Mouse (Mus musculus) intestine, embryonic 15.5 days (tissue): ENCODE measurements at regions not wholly inside any gene's neighbourhood (a gene's known extent, or its start where the extent isn't known, plus 50 kb on each side); places are given as distances from the start of the nearest gene placed in this dataset.

Experiments
- ATAC-seq: fragments of 200-750 bp; cut with Nextera tagmentation; 2 replicates; pipeline ENCODE4 v1.8.0; 2017; ENCODE audit warnings: moderate TSS enrichment, moderate library complexity
- H3K27ac ChIP-seq: fragments of 300-500 bp; sonication (generic); 2 replicates; pipeline ENCODE4 v1.5.1; 2015; ENCODE audit warnings: mild to moderate bottlenecking, inconsistent platforms
- H3K27me3 ChIP-seq: fragments of 300-500 bp; sonication (generic); replicated peaks from 2 replicates; pipeline ENCODE4 v1.6.1; 2015; ENCODE audit warnings: inconsistent platforms
- H3K36me3 ChIP-seq: fragments of 300-500 bp; sonication (generic); 2 replicates; pipeline ENCODE4 v1.6.1; 2015; ENCODE audit warnings: inconsistent platforms
- H3K4me1 ChIP-seq: fragments of 300-500 bp; sonication (generic); replicated peaks from 2 replicates; pipeline ENCODE4 v1.6.1; 2015; ENCODE audit warnings: inconsistent platforms
- H3K4me2 ChIP-seq: fragments of 300-500 bp; sonication (generic); replicated peaks from 2 replicates; pipeline ENCODE4 v1.6.1; 2015; ENCODE audit warnings: mild to moderate bottlenecking, inconsistent platforms
- H3K4me3 ChIP-seq: fragments of 300-500 bp; sonication (generic); replicated peaks from 2 replicates; pipeline ENCODE4 v1.5.1; 2015; ENCODE audit warnings: inconsistent platforms
- H3K9ac ChIP-seq: fragments of 300-500 bp; sonication (generic); 2 replicates; pipeline ENCODE4 v1.6.1; 2015; ENCODE audit warnings: inconsistent platforms
- H3K9me3 ChIP-seq: fragments of 300-500 bp; sonication (generic); 2 replicates; pipeline ENCODE4 v1.6.1; 2016; ENCODE audit warnings: inconsistent platforms
- WGBS: fragments of 180-500 bp; shearing (Covaris S2); methylation state at CpG from one replicate; pipeline ENCODE4 v1.1.7; 2015; 5-methylcytosine and 5-hydroxymethylcytosine counted together

DNA sequence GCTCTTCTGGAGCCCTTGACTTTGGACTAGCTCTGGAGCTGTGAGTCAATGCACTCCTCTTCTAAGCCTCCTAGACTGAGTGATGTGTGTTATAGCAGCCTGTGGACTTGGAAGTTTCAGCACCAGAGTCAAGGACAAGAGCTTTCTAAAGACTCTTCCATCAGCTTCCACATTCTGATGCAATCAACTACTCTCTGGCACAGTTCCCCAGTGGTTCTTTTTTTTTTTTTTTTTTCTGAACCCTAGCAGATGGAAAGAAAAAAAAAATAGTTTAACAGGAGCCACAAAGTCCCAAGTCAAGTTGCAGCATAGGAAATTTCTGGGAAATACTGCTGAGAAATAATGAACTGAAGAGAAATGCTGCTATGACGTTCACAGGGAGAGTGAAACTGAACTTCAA, 324.4 kb upstream of the Tle4 start:
- Histone ChIP-seq H3K36me3 (no peaks in the 10 kb centered on the region), H3K4me1 (no peaks in the 10 kb centered on the region), H3K27me3 (no peaks in the 10 kb centered on the region), H3K9ac (no peak overlapping the region), H3K9me3 (no peaks in the 10 kb centered on the region), H3K4me2 (no peak overlapping the region), H3K27ac (no peak overlapping the region), H3K4me3 (no peak overlapping the region)
- WGBS: 72% methylated on average over 1 of the region's 1 CpGs
- ATAC-seq: no peak

DNA sequence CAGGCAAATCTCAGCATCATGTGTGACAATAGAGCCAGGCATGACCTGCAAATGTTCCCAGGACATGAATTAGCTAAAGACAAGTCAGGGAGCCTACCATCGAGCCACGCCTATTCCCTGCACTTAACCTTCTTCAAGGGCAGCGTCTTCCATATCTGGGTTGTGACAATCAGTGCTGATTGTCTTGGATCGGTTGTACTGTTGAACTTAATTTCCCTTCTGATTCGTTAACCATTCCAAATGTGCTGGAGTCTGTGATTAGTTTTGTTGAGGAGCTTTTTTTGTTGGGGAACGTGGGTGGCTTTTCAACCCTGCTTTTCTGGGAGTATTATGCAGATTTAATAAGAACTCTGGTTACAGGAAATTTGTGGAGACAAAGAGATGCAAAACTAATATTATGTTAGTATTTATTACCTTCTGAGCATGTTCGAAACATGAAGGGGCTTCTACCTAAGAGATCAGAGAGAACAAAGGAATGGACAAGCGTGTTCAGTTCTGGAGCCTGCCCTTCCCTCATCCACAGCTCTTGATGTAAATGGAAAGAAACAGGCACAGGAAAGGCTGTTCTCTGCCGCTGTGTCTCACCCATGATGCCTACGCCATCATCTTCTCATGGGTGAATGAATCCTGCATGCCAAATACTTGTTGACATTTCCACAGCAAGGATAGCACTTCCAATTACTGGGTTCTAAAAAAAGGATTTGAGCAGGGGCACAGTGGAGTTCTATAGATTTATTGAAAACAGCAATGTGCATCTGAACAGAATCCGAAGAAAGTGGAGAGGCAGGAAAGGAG, 313.4 kb upstream of the Tle4 start:
- WGBS: 89% methylated on average over 11 of the region's 11 CpGs
- Histone ChIP-seq H3K4me3 (no peak overlapping the region), H3K9me3 (no peaks in the 10 kb centered on the region), H3K4me1 (no peaks in the 10 kb centered on the region), H3K36me3 (no peaks in the 10 kb centered on the region), H3K27ac (no peak overlapping the region), H3K4me2 (no peak overlapping the region), H3K9ac (no peak overlapping the region), H3K27me3 (no peaks in the 10 kb centered on the region)
- no peak for ATAC-seq

DNA sequence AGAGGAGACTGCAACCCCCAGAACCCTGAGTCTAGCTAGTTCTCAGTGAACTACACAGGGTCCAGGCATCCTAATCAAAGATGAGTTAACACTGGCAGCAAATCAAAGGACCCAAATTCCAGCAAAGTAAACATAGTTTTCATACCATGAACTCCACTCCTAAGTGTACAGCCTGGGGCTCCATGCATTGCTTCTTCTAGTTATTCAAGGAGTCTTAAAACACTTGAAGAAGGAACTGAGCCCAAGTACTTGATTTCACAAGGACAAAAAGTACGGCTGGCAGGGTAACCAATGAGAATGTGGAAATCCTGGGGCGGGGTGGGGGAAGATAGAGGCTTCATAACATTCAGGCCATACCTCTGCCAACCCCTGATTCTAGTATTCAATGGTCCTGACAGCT, 297.0 kb upstream of the Tle4 start:
- 81% methylated on average over 2 of the region's 2 CpGs for WGBS

DNA sequence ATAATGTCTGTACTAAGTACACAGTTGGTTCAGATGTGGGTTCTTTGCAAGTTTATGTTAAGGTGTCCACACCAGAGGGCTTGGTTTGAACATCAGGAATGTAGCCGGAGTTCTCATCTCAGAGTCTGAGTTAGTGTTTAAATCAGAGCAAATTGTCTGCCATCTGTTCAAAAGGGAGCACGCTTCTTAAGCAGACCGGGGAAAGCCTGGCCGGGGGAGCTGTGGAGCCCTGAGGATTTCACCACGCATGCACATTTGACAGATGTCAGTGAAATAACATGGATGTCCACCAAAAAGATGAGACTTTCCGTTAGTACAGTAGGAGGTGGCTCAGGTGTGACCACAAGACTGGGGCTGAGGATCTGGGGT, 294.5 kb upstream of the Tle4 start:
- Histone ChIP-seq H3K27me3 (peaks cover 3% of the 10 kb centered on the region; the same call in 1 of the 2 replicates), H3K27ac (no peak overlapping the region), H3K36me3 (no peaks in the 10 kb centered on the region), H3K4me3 (no peak overlapping the region), H3K4me2 (no peak overlapping the region), H3K9ac (no peak overlapping the region), H3K9me3 (no peaks in the 10 kb centered on the region), H3K4me1 (peaks cover 9% of the 10 kb centered on the region)
- 65% methylated on average over 6 of the region's 6 CpGs for WGBS
- no peak for ATAC-seq

More for the DNA sequence above, 297.0 kb upstream of the Tle4 start:
- Histone ChIP-seq H3K4me1 (peaks cover 8% of the 10 kb centered on the region), H3K9me3 (no peaks in the 10 kb centered on the region), H3K4me3 (no peak overlapping the region), H3K4me2 (no peak overlapping the region), H3K27me3 (no peaks in the 10 kb centered on the region; the same call in 1 of the 2 replicates), H3K9ac (no peak overlapping the region), H3K27ac (no peak overlapping the region), H3K36me3 (no peaks in the 10 kb centered on the region)
- no peak for ATAC-seq

DNA sequence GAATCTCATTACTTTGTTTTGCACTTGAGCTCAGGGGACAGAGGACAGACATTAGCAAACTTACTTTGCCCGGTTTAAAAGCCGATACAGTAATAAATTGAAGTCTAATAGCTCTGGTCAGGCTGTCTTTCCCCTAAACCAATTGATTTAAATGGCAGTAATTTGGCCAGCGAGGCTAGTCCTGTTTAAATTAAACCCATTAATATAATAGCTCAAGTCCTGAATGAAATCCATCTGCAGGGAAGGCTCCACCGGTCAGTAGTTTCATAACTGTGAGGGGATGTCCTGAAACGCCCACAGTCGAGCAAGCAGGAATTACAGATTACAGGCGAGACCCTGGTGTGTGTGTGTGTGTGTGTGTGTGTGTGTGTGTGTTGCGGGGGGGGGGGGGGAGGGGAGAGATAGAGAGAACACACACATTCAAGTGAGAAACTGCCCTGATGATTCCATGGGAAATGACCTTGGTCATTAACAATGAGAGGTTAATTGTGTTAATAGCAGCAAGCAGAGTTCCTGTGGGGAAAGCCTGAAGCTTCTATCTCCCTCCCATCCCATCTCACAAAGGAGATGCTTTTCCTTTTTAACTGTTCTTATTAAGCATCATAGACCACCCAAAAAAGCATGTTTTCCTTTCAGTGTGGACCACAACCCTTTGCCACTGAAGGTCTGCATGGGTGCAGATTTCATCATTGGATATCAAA, 294.0 kb upstream of the Tle4 start:
- no peak overlapping the region for H3K4me3 ChIP-seq
- H3K4me1 ChIP-seq: peaks cover 9% of the 10 kb centered on the region
- ATAC-seq: no peak
- no peaks in the 10 kb centered on the region for H3K9me3 ChIP-seq
- 29% methylated on average over 7 of the region's 8 CpGs for WGBS
- H3K4me2 ChIP-seq: no peak overlapping the region
- H3K27me3 ChIP-seq: peaks cover 3% of the 10 kb centered on the region; the same call in 1 of the 2 replicates
- no peaks in the 10 kb centered on the region for H3K36me3 ChIP-seq
- H3K27ac ChIP-seq: no peak overlapping the region
- no peak overlapping the region for H3K9ac ChIP-seq

DNA sequence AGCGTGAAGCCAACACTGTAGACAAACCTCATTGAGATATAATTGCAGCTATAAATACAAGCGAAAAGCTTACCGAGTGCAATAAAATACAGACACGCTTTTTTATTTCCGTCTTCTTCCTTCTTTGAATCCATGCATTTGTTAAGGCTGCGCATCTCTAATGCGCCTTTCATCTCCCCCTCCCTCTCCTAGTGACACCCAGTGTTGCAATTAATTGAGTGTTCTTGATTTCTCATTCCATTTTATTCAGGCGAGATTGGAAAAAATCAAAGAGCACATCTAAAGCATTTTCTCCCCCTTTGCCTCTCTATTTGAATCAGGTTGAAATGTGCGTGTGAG, 293.2 kb upstream of the Tle4 start:
- Histone ChIP-seq H3K4me2 (peak overlapping the region; percentile 58), H3K36me3 (no peaks in the 10 kb centered on the region), H3K4me3 (peak overlapping the region; percentile 23), H3K27ac (no peak overlapping the region), H3K4me1 (peaks cover 9% of the 10 kb centered on the region), H3K9me3 (no peaks in the 10 kb centered on the region), H3K27me3 (peaks cover 3% of the 10 kb centered on the region; the same call in 1 of the 2 replicates), H3K9ac (no peak overlapping the region)
- 3% methylated on average over 9 of the region's 9 CpGs for WGBS
- ATAC-seq: peak; percentile 75; the same call in 1 of the 2 replicates

DNA sequence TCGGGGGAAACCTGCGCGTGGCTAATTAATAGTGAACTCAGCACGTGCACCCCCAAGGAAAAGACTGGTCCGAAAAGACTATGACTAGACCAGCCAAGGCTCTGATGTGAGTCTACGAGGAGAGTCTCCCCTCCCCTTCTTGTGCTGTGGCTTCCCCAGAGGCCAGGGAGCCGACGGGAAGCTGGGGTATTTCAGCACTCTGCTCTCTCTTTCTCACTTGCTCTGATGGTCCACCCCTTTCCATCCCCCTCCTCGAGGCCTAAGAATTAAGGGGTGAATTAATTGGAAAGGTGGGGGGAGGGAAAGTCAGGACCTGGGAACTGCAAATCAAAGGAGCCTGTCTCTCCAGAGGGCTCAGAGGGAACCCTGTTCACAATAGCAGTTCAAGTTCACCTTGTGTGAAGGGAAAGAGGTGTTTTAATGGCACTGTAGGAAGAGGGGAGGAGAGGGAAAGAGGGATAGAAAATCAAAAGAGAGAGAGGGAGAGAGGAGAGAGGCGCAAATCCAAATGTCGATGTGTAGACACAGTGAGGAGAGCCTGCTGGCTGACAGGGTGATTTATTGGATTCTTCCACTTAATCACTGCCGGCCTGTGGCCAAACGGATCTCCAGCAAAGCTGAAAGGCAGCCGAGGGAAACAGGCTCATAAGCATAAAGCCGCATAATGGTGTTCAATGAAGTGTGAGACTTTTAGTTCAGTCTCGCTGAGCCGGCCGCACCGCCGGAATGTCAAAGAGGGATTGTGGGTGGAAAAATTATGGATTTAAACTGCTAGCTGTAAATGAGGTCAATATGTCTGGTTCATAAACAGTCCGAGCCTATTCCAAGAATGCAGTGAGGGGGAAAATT, 292.6 kb upstream of the Tle4 start:
- Histone ChIP-seq H3K4me2 (peak overlapping the region; percentile 58), H3K27ac (no peak overlapping the region), H3K9me3 (no peaks in the 10 kb centered on the region), H3K4me3 (peak overlapping the region; percentile 23), H3K36me3 (no peaks in the 10 kb centered on the region), H3K27me3 (peaks cover 3% of the 10 kb centered on the region; the same call in 1 of the 2 replicates), H3K4me1 (peaks cover 9% of the 10 kb centered on the region), H3K9ac (no peak overlapping the region)
- 13% methylated on average over 21 of the region's 21 CpGs for WGBS
- peak; percentile 80 for ATAC-seq

DNA sequence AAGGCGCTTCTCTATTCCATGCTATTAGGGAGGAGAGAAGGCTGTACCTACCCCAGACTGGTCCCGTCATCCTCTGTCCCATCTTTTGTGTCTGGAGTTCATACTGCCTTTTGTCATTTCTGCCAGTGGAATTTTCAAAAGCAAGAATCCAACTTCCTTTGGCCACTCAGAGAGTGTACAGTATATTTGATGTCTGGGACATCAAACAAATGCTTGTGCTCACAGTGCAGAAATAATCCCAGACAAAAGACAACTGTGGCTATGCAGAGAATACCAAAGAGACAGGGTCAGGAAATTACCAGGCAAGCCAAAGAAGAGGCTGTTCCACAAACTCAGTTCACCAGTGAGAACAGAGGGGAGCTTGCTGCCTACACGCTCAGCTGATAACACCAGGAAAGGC, 291.9 kb upstream of the Tle4 start:
- peak overlapping the region; percentile 58; the same call in 1 of the 2 replicates for H3K4me2 ChIP-seq
- peaks cover 3% of the 10 kb centered on the region; the same call in 1 of the 2 replicates for H3K27me3 ChIP-seq
- no peaks in the 10 kb centered on the region for H3K9me3 ChIP-seq
- H3K9ac ChIP-seq: no peak overlapping the region
- WGBS: 78% methylated on average over 3 of the region's 3 CpGs
- no peak overlapping the region for H3K27ac ChIP-seq
- H3K4me3 ChIP-seq: no peak overlapping the region
- H3K4me1 ChIP-seq: peaks cover 9% of the 10 kb centered on the region
- no peak for ATAC-seq
- H3K36me3 ChIP-seq: no peaks in the 10 kb centered on the region

DNA sequence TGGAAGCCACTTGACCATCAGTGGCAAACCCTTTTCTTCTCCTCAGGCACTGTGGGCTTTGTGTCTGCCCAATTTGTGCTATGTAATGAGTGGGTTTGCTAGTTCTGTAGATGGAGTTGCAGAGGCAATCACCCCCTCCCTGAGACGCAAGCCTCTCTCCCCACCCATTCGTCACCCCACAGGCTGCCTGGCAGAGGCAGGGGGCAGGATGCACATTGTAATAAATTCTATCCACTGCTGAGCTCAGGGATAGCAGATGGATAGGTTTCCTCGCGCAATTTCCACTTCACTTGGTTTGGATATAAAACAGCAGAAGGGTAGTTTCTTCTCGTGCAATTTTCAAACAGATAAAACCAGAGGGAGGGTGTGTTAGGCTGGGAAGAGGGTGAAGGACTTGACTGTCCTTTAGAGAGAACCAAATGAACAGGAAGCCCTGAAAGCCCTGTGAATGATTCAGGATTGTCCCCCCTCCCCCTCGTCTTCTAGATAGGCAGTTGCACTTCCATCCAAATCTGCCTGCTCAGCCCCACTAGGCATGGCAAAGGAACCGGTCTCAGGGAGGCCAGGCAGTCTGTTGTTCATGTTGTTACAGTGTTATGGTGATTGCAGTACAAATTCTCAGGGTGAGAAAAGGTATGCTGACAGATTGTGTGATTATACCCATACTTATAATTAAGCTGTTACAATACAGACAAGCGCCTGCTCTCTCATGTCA, 286.0 kb upstream of the Tle4 start:
- H3K36me3 ChIP-seq: no peaks in the 10 kb centered on the region
- H3K9ac ChIP-seq: no peak overlapping the region
- H3K27ac ChIP-seq: no peak overlapping the region
- no peak for ATAC-seq
- H3K4me3 ChIP-seq: no peak overlapping the region
- 40% methylated on average over 8 of the region's 8 CpGs for WGBS
- H3K9me3 ChIP-seq: no peaks in the 10 kb centered on the region
- no peak overlapping the region for H3K4me2 ChIP-seq
- H3K4me1 ChIP-seq: no peaks in the 10 kb centered on the region
- H3K27me3 ChIP-seq: 0 out of 2 replicates have a peak, but pooled peaks cover 3% of the 10 kb centered on the region

DNA sequence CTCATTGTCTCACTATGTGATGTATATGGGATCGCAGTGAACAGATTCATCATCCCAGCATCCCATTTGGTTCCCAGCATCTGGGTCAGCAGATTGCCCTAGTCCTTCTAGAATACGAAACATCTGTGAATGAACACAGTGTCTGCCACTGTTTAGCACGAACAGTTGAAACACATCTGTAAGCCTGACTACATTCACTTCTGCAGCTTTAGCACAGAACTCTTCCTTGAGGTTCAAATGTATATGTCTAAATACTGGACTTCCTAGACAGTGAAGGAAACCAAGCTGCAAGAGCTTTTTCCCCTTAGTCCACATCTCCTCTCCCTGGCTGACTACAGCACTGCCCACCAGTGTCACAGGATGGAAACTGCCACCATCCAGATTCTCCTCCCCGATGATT, 283.0 kb upstream of the Tle4 start:
- Histone ChIP-seq H3K27ac (no peak overlapping the region), H3K9ac (no peak overlapping the region), H3K9me3 (no peaks in the 10 kb centered on the region), H3K4me2 (no peak overlapping the region), H3K27me3 (no peaks in the 10 kb centered on the region), H3K4me1 (no peaks in the 10 kb centered on the region), H3K36me3 (no peaks in the 10 kb centered on the region), H3K4me3 (no peak overlapping the region)
- WGBS: 62% methylated on average over 4 of the region's 4 CpGs
- no peak for ATAC-seq

DNA sequence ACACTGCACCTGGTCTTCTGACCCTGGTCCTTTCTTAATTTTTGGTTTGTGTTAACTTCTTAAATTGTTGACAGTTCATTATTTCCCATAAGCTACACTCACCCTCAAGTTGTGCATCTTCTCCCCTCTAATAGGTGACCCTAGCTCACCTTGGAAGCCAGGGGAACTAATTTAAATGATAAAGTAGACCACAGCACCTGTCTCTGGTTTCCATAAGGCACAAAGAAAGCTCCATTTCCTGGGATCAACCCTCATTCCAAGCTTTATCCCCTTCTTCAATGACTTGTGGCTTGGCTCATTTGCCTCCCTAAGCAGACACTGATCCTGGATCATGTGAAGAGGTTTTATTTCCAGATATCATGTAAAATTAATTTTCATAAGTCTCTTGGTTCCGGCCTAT, 276.1 kb upstream of the Tle4 start:
- no peaks in the 10 kb centered on the region for H3K4me1 ChIP-seq
- H3K4me2 ChIP-seq: no peak overlapping the region
- no peak overlapping the region for H3K9ac ChIP-seq
- 91% methylated on average over 1 of the region's 1 CpGs for WGBS
- ATAC-seq: no peak
- no peaks in the 10 kb centered on the region for H3K9me3 ChIP-seq
- H3K27ac ChIP-seq: no peak overlapping the region
- no peaks in the 10 kb centered on the region for H3K36me3 ChIP-seq
- H3K4me3 ChIP-seq: no peak overlapping the region
- no peaks in the 10 kb centered on the region; the same call in 1 of the 2 replicates for H3K27me3 ChIP-seq
